11 mouse cellular contexts compared by ENCODE assay signal in genomic region chr6:118935520-118936415, GRCm38 (mm10).
DNase-seq lines count a peak whose midpoint lies in the region; ATAC-seq and TF ChIP-seq lines count a peak whose summit lies in the region.
"Had no signal": no experiment of that assay in that cellular context is flagged by ENCODE, and none has a peak within 500 bp of the region (broad histone marks: within the 10 kb centered on the region; RNA-seq: fewer than 3 reads in every experiment).

No protein-coding gene starts in this region.

- ATAC-seq in forebrain, embryonic 12.5 days (ENCODE audit: low FRiP score), result no peak

- no peak overlapping the region for H3K4me2 ChIP-seq in forebrain, embryonic 12.5 days
- H3K4me2 ChIP-seq: lung, embryonic 15.5 days had no signal

- no peaks in the 10 kb centered on the region for H3K36me3 ChIP-seq in forebrain, embryonic 12.5 days (replicated peaks)
- H3K36me3 ChIP-seq: lung, embryonic 15.5 days had no signal

- H3K9me3 ChIP-seq in forebrain, embryonic 12.5 days, result no peaks in the 10 kb centered on the region
- H3K9me3 ChIP-seq: lung, embryonic 15.5 days had no signal

- WGBS in forebrain, embryonic 12.5 days, result 93% methylated on average over 9 of the region's 9 CpGs

- no peak overlapping the region for H3K9ac ChIP-seq in forebrain, embryonic 12.5 days
- H3K9ac ChIP-seq: lung, embryonic 15.5 days had no signal

- peaks cover 19% of the 10 kb centered on the region for H3K4me1 ChIP-seq in forebrain, embryonic 12.5 days

- H3K4me3 ChIP-seq in gastrocnemius, adult 2 months, result no peak overlapping the region
- no peak overlapping the region for H3K4me3 ChIP-seq in forebrain, embryonic 12.5 days (replicated peaks)
- H3K4me3 ChIP-seq: lung, embryonic 15.5 days had no signal

- intact Hi-C loops in gastrocnemius, adult 2 months (cut with DNase I), result no loop called here
- intact Hi-C loops in gastrocnemius, postnatal 36 days (cut with DNase I), result no loop called here
- intact Hi-C loops in heart, postnatal 10 days (cut with DNase I), result no loop called here

- peak; percentile 60 for DNase-seq in gastrocnemius, adult 2 months
- DNase-seq in gastrocnemius, postnatal 36 days, result no peak
- peak; percentile 31 for DNase-seq in thymus, postnatal 4 days
- DNase-seq in thymus, postnatal 36 days, result no peak
- DNase-seq in heart, postnatal 10 days, result peak; percentile 48 to 49
- DNase-seq in telencephalon, adult 2 months (ENCODE audit: low read depth, low spot score), result peak; percentile 63
- no peak for DNase-seq in ovary, postnatal 36 days (ENCODE audit: low spot score)
- DNase-seq: kidney, adult 11 months; thymus, adult 2 months had no signal

- H3K27me3 ChIP-seq in forebrain, embryonic 12.5 days, result no peaks in the 10 kb centered on the region
- H3K27me3 ChIP-seq: lung, embryonic 15.5 days had no signal

- no peak for TF ChIP-seq CTCF in gastrocnemius, adult 2 months (IDR thresholded peaks at IDR 0.05)

- peak overlapping the region; percentile 70 for H3K27ac ChIP-seq in gastrocnemius, adult 2 months
- H3K27ac ChIP-seq in forebrain, embryonic 12.5 days, result no peak overlapping the region
- H3K27ac ChIP-seq: lung, embryonic 15.5 days had no signal

Comparison
In these comparisons a context has a peak if more than half of its experiments do, and no peak if none do; other contexts are left out.
1. DNase-seq: peak in gastrocnemius, adult 2 months (single experiment), thymus, postnatal 4 days (single experiment), heart, postnatal 10 days (2 of 2) and telencephalon, adult 2 months (single experiment); none in gastrocnemius, postnatal 36 days (0 of 2), thymus, postnatal 36 days (0 of 2) and ovary, postnatal 36 days (single experiment).